Mouse (Mus musculus) erythroblast, embryonic 14.5 days (primary cell): ENCODE data around the gene Acaa1a. TPM values are rescaled to one million over a fixed set of nuclear protein-coding genes. Genes with fewer than 3 reads are reported as not detected.
"Not testable (repeated sequence)": the region's sequence is repeated elsewhere in the genome, so short reads cannot be mapped to it uniquely, and the experiment has no call there.

Experiments
- H3K27me3 ChIP-seq: 2 replicates; pipeline ENCODE4 v1.6.1; 2012; ENCODE audit warnings: inconsistent platforms; ENCODE audit not compliant: control insufficient read depth
- H3K36me3 ChIP-seq: 2 replicates; pipeline ENCODE4 v1.6.1; 2012; ENCODE audit warnings: mild to moderate bottlenecking, inconsistent platforms; ENCODE audit not compliant: control insufficient read depth
- H3K4me1 ChIP-seq: 2 replicates; pipeline ENCODE4 v1.6.1; 2012; ENCODE audit warnings: inconsistent platforms; ENCODE audit not compliant: control insufficient read depth
- H3K4me3 ChIP-seq: replicated peaks from 2 replicates; pipeline ENCODE3; 2012; ENCODE audit warnings: moderate library complexity, mild to moderate bottlenecking, inconsistent platforms
- H3K9me3 ChIP-seq: 2 replicates; pipeline ENCODE4 v1.6.1; 2012; ENCODE audit warnings: low read length, inconsistent platforms, mixed read lengths; ENCODE audit not compliant: control insufficient read depth
- GATA1 ChIP-seq: IDR thresholded peaks from 2 replicates; pipeline ENCODE4 v1.6.1; 2012; ENCODE audit warnings: low read length, inconsistent platforms, mixed read lengths
- TAL1 ChIP-seq: IDR thresholded peaks from 3 replicates; pipeline ENCODE4 v1.6.1; 2012; ENCODE audit warnings: low read length, inconsistent platforms, mixed read lengths
- polyA plus RNA-seq: library from polyadenylated mRNA; stranded (reverse); fragments of >175 nt; gene quantifications from 2 replicates; pipeline ENCODE4 v1.2.3, GENCODE M21; 2012

Acaa1a gene
- polyA plus RNA-seq, 1 experiment = 1.7 TPM

DNA sequence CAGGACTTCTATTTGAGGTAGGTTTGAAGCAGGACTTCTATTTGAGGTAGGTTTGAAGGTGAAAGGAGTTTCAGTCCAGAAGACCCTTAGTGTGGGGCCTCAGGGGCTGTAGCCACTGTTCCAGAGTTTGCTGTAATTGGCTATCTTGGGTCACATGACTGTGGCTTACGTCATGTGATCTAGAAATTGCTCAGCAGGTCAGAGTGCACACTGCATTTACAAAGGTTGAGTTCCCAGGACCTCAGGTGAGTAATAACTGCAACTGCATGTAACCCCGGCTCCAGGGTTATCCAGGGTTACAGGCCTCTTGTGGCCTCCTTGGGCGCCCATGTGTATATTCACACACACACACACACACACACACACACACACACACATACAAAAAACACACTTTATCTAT is 28.9 kb downstream of the Acaa1a start:
- no peaks in the 10 kb centered on the region for H3K4me1 ChIP-seq
- no peaks in the 10 kb centered on the region for H3K9me3 ChIP-seq
- H3K4me3 ChIP-seq = no peak overlapping the region
- peaks cover 13% of the 10 kb centered on the region for H3K36me3 ChIP-seq
- TF ChIP-seq GATA1 (no peak), TAL1 (no peak)
- H3K27me3 ChIP-seq = no peaks in the 10 kb centered on the region

DNA sequence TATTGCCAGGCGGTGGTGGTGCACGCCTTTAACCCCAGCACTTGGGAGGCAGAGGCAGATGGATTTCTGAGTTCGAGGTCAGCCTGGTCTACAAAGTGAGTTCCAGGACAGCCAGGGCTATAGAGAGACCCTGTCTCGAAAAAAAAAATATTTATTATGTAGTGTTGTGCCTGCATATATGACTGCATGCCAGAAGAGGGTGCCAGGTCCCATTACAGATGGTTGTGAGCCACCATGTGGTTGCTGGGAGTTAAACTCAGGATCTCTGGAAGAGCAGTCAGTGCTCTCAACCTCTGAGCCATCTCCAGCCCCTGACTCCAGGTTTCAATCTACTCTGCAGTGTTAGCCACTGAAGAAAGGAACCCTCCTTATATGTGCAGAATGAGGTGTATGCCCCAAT is 31.3 kb downstream of the Acaa1a start:
- peaks cover 13% of the 10 kb centered on the region for H3K36me3 ChIP-seq
- H3K27me3 ChIP-seq, H3K4me1 ChIP-seq: not testable (repeated sequence)

DNA sequence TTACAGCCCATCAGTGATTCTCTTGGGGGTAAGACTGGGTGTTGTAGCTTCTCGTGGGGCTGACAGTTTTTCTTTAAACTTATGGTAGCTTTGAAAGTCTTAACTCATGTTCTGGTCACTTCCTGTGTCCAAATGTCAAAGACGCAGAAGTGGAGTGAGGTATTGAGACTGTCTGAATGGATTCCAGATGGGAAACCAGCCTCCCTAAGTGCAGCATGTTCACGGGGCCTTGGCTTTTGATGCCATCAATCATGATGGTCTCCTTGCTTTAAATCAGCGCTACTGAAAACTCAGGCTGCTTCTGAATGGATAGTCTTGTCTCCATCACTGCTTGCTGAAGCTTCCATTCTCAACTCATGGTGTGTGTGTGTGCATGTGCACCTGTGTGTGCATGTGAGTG is 31.8 kb downstream of the Acaa1a start:
- Histone ChIP-seq H3K36me3 (peaks cover 13% of the 10 kb centered on the region), H3K4me1 (no peaks in the 10 kb centered on the region), H3K4me3 (no peak overlapping the region), H3K9me3 (no peaks in the 10 kb centered on the region), H3K27me3 (no peaks in the 10 kb centered on the region)
- TF ChIP-seq GATA1 (no peak), TAL1 (no peak)

More for the DNA sequence above, 31.3 kb downstream of the Acaa1a start:
- H3K9me3 ChIP-seq, H3K4me3 ChIP-seq: not testable (repeated sequence)

DNA sequence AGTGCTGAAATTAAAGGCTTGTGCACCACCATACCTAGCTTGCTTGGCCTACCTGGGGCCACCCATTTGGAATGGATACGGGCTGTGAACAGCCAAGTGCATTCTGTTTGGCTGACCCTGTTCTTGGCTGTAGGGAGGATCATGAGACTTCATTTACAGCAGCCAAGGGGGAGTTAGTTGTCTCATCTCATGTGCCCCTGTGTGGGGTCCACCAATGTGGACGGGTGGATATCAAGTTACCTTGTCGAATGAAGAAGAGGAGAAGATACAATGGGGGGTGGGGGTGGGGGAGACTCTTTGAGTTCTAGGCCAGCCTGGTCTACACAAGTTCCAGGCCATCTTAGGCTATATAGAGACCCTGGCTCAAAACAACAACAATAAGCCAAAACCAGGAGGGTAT is 35.5 kb downstream of the Acaa1a start:
- Histone ChIP-seq H3K4me3 (no peak overlapping the region), H3K27me3 (no peaks in the 10 kb centered on the region), H3K4me1 (no peaks in the 10 kb centered on the region), H3K9me3 (no peaks in the 10 kb centered on the region), H3K36me3 (peaks cover 3% of the 10 kb centered on the region)
- no peak for TF ChIP-seq TAL1
- no peak for TF ChIP-seq GATA1

DNA sequence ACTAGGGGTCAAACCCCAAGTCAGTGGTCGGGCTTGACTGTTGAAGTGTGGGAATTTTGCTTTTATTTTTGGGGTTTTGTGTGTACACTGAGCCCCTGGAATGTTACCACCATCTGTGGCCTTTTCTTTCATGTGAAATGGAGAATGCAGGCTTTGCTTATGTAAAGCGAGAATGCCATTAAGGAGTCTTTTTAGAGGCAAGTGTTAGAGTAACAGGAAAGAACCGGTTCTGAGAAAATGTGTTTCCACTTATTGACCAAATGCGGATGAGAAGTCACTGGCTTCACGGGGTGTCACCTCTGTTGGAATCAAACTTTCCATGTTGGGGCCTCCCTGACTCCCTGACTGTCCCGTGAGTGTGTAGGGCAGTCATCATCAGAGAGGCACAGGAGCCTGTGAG is 36.1 kb downstream of the Acaa1a start:
- H3K4me1 ChIP-seq = no peaks in the 10 kb centered on the region
- H3K36me3 ChIP-seq = peaks cover 3% of the 10 kb centered on the region
- no peaks in the 10 kb centered on the region for H3K9me3 ChIP-seq
- H3K27me3 ChIP-seq = no peaks in the 10 kb centered on the region
- TF ChIP-seq TAL1 (no peak), GATA1 (no peak)
- H3K4me3 ChIP-seq = no peak overlapping the region

DNA sequence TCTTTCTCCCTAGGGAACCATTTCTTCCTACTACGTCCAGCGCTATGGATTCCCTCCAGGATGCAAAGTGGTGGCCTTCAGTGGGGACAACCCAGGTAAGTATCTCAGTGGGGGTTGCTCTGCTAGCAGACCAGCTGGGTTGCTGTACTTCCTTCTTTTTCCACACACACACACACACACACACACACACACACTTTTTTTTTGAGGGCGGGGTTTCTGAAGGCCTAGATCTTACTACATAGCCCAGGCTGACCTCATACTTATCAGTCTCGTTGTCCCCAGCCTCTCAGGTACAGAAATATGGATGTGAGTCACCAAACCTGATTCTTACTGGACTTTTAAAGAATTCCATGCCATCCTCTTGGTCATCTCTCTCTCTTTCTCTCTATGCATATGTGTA is 38.8 kb downstream of the Acaa1a start:
- Histone ChIP-seq H3K36me3 (no peaks in the 10 kb centered on the region; the same call in 1 of the 2 replicates), H3K4me3 (no peak overlapping the region), H3K9me3 (no peaks in the 10 kb centered on the region), H3K4me1 (no peaks in the 10 kb centered on the region), H3K27me3 (no peaks in the 10 kb centered on the region)
- TF ChIP-seq GATA1 (no peak), TAL1 (no peak)

DNA sequence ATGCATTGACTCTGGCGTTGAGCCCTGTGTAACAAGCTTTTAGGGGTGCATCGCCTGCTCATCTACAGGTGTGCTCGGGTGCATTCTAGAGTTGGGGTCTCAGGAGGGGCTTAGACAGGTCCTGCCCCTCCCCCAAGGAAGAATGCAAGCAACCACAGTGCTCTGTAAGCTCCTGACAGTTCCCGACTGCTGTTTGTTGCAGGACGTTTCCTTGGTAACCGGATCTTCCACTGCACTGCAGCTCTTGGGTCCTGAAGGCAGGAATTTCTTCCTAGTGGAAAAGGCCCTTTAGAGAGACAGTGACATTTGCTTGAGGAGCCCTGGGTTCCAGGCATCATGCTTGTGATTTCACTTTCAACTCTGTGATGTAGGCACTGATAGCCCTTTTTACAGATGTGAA is 43.1 kb downstream of the Acaa1a start:
- Histone ChIP-seq H3K4me3 (no peak overlapping the region), H3K27me3 (no peaks in the 10 kb centered on the region), H3K36me3 (peaks cover 2% of the 10 kb centered on the region; the same call in 1 of the 2 replicates), H3K9me3 (no peaks in the 10 kb centered on the region), H3K4me1 (no peaks in the 10 kb centered on the region)
- TF ChIP-seq GATA1 (no peak), TAL1 (no peak)

DNA sequence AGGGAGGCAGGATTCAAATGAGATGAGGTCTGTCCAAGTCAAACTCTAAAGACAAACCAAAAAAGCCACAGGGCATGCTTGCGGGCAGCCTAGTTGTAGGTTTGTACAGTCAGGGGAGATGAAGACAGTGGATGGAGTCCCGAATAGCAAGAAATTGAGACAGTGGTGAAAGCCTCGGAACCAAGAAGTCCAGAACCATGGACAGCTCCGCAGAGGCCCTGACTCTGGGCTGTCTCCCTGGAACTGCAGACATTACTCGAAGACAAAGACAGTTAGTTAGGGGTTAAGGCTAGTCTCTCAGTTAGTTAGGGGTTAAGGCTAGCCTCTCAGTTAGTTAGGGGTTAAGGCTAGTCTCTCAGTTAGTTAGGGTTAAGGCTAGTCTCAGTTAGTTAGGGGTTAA is 49.5 kb downstream of the Acaa1a start:
- H3K36me3 ChIP-seq = peaks cover 4% of the 10 kb centered on the region; the same call in 1 of the 2 replicates

DNA sequence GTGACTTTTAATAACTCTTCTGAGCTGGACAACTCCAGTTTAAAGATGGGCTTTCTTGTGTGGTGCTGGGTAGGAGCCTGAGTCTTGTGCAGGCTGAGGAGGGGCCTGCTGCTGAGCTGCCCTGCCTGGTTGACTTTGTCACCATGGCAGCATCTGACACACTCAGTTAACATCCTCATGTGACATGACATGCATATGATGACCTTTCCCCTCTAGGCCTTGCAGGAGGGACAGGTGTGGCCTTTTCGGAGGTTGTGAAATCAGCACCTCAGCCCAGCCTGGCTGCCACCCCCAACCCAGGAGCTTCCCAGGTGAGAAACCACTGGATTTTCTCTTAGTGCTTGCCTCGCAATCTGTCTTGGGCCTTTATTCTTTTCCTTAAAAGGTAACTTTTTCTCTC is 50.7 kb downstream of the Acaa1a start:
- Histone ChIP-seq H3K27me3 (no peaks in the 10 kb centered on the region), H3K36me3 (peaks cover 2% of the 10 kb centered on the region; the same call in 1 of the 2 replicates), H3K9me3 (no peaks in the 10 kb centered on the region), H3K4me1 (no peaks in the 10 kb centered on the region), H3K4me3 (no peak overlapping the region)
- TF ChIP-seq TAL1 = no peak
- TF ChIP-seq GATA1 = no peak

More for the DNA sequence above, 49.5 kb downstream of the Acaa1a start:
- Histone ChIP-seq H3K27me3 (no peaks in the 10 kb centered on the region), H3K9me3 (no peaks in the 10 kb centered on the region), H3K4me1 (no peaks in the 10 kb centered on the region), H3K4me3 (no peak overlapping the region)
- TF ChIP-seq GATA1 (no peak), TAL1 (no peak)

DNA sequence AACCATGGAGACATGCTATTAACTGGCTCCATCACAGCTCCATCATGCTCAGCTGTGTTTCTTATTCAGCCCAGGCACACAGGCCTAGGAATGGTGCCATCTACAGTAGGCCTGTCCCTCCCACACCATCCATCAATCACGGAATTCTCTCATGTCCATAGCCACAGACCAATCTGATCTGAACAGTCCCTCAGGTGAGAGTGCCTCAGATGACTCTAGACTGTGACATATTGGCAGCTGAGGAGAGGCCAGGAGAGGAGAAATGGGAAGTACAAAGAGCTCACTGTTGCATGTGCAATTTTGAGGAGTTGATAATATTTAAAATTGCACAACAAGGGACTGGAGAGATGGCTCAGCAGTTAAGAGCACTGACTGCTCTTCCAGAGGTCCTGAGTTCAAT is 55.3 kb downstream of the Acaa1a start:
- no peaks in the 10 kb centered on the region for H3K9me3 ChIP-seq
- no peak for TF ChIP-seq GATA1
- no peak for TF ChIP-seq TAL1
- H3K4me3 ChIP-seq = no peak overlapping the region
- H3K27me3 ChIP-seq = no peaks in the 10 kb centered on the region
- no peaks in the 10 kb centered on the region for H3K4me1 ChIP-seq
- H3K36me3 ChIP-seq = peaks cover 2% of the 10 kb centered on the region; the same call in 1 of the 2 replicates

Other genes with a start within 250 kb of the Acaa1a start
- gene Plcd1, start 246.2 kb upstream of the Acaa1a start, polyA plus RNA-seq = 0.01 TPM in 1 of 2 replicates, not detected in the other
- not detected in 2 replicates for gene Dlec1, start 237.2 kb upstream of the Acaa1a start, polyA plus RNA-seq
- gene Acaa1b, start 182.6 kb upstream of the Acaa1a start, polyA plus RNA-seq = 0.04 TPM in 1 of 2 replicates, not detected in the other
- not detected in 2 replicates for gene Gm47289, start 180.5 kb upstream of the Acaa1a start, polyA plus RNA-seq
- gene Slc22a13, start 130.6 kb upstream of the Acaa1a start, polyA plus RNA-seq = not detected in 2 replicates
- 0.87 and 0.88 TPM in 2 replicates for gene Oxsr1, start 17.2 kb upstream of the Acaa1a start, polyA plus RNA-seq
- 0.63 and 1.7 TPM in 2 replicates for gene Myd88, start 1.7 kb downstream of the Acaa1a start, polyA plus RNA-seq
- 0.01 and 0.17 TPM in 2 replicates for gene Xylb, start 17.7 kb downstream of the Acaa1a start, polyA plus RNA-seq
- gene Slc22a14, start 25.9 kb downstream of the Acaa1a start, polyA plus RNA-seq = not detected in 2 replicates
- gene Acvr2b, start 62.4 kb downstream of the Acaa1a start, polyA plus RNA-seq = 0.02 TPM in 1 of 2 replicates, not detected in the other
- 0.06 TPM in 2 replicates for gene Exog, start 105.3 kb downstream of the Acaa1a start, polyA plus RNA-seq
- gene Scn5a, start 239.3 kb downstream of the Acaa1a start, polyA plus RNA-seq = not detected in 2 replicates